Mouse (Mus musculus) lung, postnatal 0 days (tissue): ENCODE data around the gene Lrfn3.

ENCODE experiments used
- CTCF ChIP-seq: IDR thresholded peaks from 2 replicates; pipeline ENCODE4 v1.5.1; 2016; ENCODE audit warnings: antibody characterized with exemption, mild to moderate bottlenecking
- EP300 ChIP-seq: IDR thresholded peaks from 2 replicates; pipeline ENCODE4 v1.6.1; 2016; ENCODE audit warnings: antibody characterized with exemption, mild to moderate bottlenecking, control low read depth

DNA sequence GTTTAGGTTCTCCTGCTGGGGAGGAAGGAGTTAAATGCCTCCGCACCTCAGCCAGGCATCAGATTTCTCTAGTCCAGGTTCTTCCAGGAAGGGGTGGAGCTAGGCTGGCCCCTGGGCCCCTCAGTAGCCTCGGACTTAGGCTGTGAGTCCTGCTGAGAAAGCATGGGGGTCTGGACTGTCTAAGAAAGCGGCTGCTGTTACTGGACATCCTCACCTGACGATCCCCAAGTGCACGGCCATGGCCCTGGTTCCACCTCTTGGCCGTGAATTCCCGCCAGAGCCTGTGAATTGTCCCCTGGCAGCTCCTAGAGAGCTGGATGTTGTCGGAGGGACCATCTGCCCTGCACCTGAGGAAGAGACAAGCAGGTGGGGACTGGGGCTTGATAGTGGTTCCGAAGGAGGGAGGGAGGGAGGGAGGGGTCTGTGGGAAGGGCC is 47.8 kb downstream of the Lrfn3 start, which contains the start of gene Syne4:
- TF ChIP-seq CTCF: no peak
- no peak for TF ChIP-seq EP300
